In genomic region chr14:77783217-77783616, GRCm38 (mm10) we compare ENCODE assay signal across 11 mouse cellular contexts.
DNase-seq lines count a peak whose midpoint lies in the region; ATAC-seq lines count a peak whose summit lies in the region.
"Had no signal": no experiment of that assay in that cellular context is flagged by ENCODE, and none has a peak within 500 bp of the region (broad histone marks: within the 10 kb centered on the region; RNA-seq: fewer than 3 reads in every experiment).

No protein-coding gene starts in this region.

- no peak overlapping the region for H3K4me2 ChIP-seq in midbrain, embryonic 16.5 days (ENCODE audit: low read length)
- H3K4me2 ChIP-seq: liver, embryonic 15.5 days; neural tube, embryonic 13.5 days had no signal

- no peak overlapping the region for H3K4me3 ChIP-seq in midbrain, embryonic 16.5 days (ENCODE audit: low read depth, low read length)
- H3K4me3 ChIP-seq: forebrain, embryonic 10.5 days; liver, embryonic 15.5 days; neural tube, embryonic 13.5 days had no signal

- intact Hi-C loops in heart, postnatal 25 days (cut with DNase I): no loop called here

- H3K27me3 ChIP-seq in midbrain, embryonic 16.5 days (ENCODE audit: control insufficient read depth, insufficient read depth, low read depth, low read length): no peaks in the 10 kb centered on the region
- H3K27me3 ChIP-seq: liver, embryonic 15.5 days; neural tube, embryonic 13.5 days had no signal

- no peaks in the 10 kb centered on the region for H3K36me3 ChIP-seq in midbrain, embryonic 16.5 days (ENCODE audit: control insufficient read depth, insufficient read depth, low read length)
- H3K36me3 ChIP-seq: forebrain, embryonic 10.5 days; liver, embryonic 15.5 days; neural tube, embryonic 13.5 days had no signal

- no peaks in the 10 kb centered on the region for H3K4me1 ChIP-seq in midbrain, embryonic 16.5 days (ENCODE audit: control insufficient read depth, insufficient read depth, low read length)
- H3K4me1 ChIP-seq: forebrain, embryonic 10.5 days; liver, embryonic 15.5 days; neural tube, embryonic 13.5 days had no signal

- ATAC-seq in monocyte, adult 5-6 weeks (replicated peaks; ENCODE audit: insufficient number of reproducible peaks, low FRiP score, low TSS enrichment, poor library complexity, severe bottlenecking): peak; percentile 78
- no peak for ATAC-seq in midbrain, embryonic 16.5 days

- H3K9me3 ChIP-seq in midbrain, embryonic 16.5 days (replicated peaks; ENCODE audit: control insufficient read depth, low read length, poor library complexity, severe bottlenecking): 0 out of 2 replicates have a peak, but pooled peaks cover 4% of the 10 kb centered on the region
- H3K9me3 ChIP-seq: forebrain, embryonic 10.5 days; liver, embryonic 15.5 days; neural tube, embryonic 13.5 days had no signal

- peak; percentile 16 for DNase-seq in kidney, adult 18-20 months
- no peak for DNase-seq in kidney, adult 11 months
- peak; percentile 77 for DNase-seq in CD4-positive, CD25-positive, alpha-beta regulatory T cell, adult 2 months (ENCODE audit: low read depth, low spot score)
- DNase-seq in WW6 (ENCODE audit: low read depth, low spot score): peak; percentile 18
- DNase-seq in spleen, adult 12 weeks (ENCODE audit: low spot score): no peak
- DNase-seq in heart, postnatal 25 days (ENCODE audit: low spot score): no peak

- H3K9ac ChIP-seq in midbrain, embryonic 16.5 days (ENCODE audit: low read depth, low read length): no peak overlapping the region
- H3K9ac ChIP-seq: liver, embryonic 15.5 days; neural tube, embryonic 13.5 days had no signal

- H3K27ac ChIP-seq in midbrain, embryonic 16.5 days (ENCODE audit: low read length): no peak overlapping the region
- H3K27ac ChIP-seq: forebrain, embryonic 10.5 days; liver, embryonic 15.5 days; neural tube, embryonic 13.5 days had no signal

Comparison
In these comparisons a context has a peak if more than half of its experiments do, and no peak if none do; other contexts are left out.
1. DNase-seq: peak in kidney, adult 18-20 months (single experiment), CD4-positive, CD25-positive, alpha-beta regulatory T cell, adult 2 months (single experiment) and WW6 (single experiment); none in kidney, adult 11 months (single experiment), spleen, adult 12 weeks (single experiment) and heart, postnatal 25 days (single experiment).